Mouse (Mus musculus) adrenal gland (tissue): ENCODE data around the gene Apol11a.
"Not testable (repeated sequence)": the region's sequence is repeated elsewhere in the genome, so short reads cannot be mapped to it uniquely, and the experiment has no call there.

Experiments used
- intact Hi-C: fragments of 180-260 bp; cut with DNase I; formaldehyde crosslinking; loops from one replicate; pipeline ENCODE4 v1.15.1; 2025
- long read RNA-seq, 2 experiments: library from polyadenylated mRNA; unstranded; transcript quantifications; one replicate each; pipeline ENCODE4 v2.0.0; 2020; ENCODE audit warnings: borderline replicate concordance in 1 of 2; ENCODE audit not compliant: insufficient replicate concordance in 1 of 2

The Apol11a gene
- long read RNA-seq, experiment 1: 0 reads
- long read RNA-seq, experiment 2: 0 reads

- intact Hi-C loops: not testable (repeated sequence)
These were observed at the start of gene Apol11a for GRCm38 (mm10) chr15:77507966-77508365. TSS of gene Apol11a (plus strand) at chr15:77508271.

- intact Hi-C loops: not testable (repeated sequence)
These were observed 33.2 kb upstream of the Apol11a start for GRCm38 (mm10) chr15:77474699-77475390.

GRCm38 (mm10) chr15:77476693-77477092 lies 31.4 kb upstream of the Apol11a start, which contains the start of gene Apol10a:
TSS of gene Apol10a (plus strand) at chr15:77477047.
- intact Hi-C loops: not testable (repeated sequence)

DNA sequence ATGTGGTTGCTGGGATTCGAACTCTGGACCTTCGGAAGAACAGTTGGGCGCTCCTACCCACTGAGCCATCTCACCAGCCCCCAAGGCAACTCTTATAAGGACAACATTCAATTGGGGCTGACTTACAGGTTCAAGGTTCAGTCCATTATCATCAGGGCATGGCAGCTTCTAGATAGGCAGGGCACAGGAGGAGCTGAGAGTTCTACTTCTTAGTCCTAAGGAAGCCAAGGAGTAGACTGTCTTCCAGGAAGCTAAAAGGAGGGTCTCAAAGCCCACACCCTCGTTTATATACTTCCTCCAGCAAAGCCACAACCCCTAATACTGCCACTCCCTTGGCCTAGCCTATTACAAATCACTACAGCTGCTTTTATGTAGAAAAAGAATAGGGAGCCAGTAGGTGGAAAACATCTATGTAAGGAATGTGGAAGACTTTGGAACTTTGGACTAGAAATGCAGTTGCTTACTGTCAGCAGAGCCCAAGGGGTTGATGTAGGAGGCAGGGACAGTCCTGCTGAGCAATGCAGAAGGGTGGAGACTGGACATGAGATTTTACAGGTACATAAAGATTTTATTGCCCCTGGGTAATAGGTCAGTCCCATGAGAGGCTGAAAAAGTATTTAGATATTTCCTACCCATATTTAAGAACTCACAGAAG lies 25.8 kb upstream of the Apol11a start:
- intact Hi-C loops: no loop called here

DNA sequence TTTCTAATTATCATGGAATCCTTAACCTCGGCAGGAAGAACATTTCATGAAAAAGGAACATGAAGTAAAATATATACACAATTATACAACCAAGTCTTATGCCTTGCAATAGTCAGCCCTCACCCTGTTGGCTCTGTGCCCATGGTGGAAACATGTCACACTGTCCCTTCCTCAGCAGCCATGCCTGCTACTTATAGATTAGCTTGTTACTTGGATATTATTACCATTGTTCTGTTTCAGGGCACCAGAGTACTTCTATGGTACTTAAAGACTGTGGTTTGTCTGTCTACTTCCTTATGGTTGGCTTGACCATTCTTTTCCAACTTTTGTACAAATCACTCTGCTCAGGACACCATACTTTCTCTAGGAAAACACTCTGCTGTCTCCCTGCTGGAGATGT lies 14.9 kb upstream of the Apol11a start:
- intact Hi-C loops: not testable (repeated sequence)

DNA sequence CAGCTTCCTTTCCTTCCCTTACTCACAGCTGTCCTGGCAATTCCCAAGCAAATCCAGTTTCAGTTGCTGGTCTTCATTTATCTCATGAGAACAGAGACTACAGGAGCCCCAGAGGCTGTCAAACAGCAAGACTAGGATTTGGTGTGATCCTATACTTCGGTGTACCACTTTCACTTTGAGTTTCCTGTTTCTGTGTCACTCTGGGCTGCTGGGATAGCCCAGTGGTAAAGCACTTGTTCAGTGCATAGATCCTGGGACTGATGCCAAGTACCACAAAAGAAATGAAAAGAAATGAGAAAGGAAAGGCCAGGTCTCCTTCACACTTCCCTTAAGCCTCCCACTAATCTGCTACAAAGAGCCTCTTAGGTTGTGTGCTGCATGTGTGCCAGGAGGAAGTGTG lies 13.4 kb upstream of the Apol11a start:
- intact Hi-C loops: not testable (repeated sequence)

DNA sequence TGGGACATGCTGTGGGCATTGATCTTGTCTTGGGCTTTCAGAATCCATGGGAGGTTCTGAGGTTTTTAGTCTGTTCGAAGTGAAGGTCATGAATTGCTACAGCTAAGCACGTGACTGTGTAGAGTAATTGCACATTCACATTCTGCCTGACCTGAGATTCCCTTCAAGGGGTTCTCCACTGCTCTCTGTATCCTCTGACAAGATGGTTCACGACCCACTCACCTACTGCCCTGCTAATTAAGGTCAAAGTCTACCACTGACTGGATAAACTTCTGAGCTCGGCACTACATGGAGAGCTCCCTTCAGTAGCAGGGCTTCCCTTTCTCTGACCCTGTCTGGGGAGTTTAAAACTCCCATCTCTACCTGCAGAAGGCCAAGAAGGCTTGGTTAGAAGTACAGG lies 12.5 kb downstream of the Apol11a start:
- intact Hi-C loops: loop anchor here (5.0 kb wide), 1 partner anchor 112 kb away; no protein-coding TSS in a partner anchor

- intact Hi-C loops: loop anchor here (5.0 kb wide), 1 partner anchor 109 kb away; no protein-coding TSS in a partner anchor
These were observed 15.2 kb downstream of the Apol11a start for GRCm38 (mm10) chr15:77523186-77523843.

DNA sequence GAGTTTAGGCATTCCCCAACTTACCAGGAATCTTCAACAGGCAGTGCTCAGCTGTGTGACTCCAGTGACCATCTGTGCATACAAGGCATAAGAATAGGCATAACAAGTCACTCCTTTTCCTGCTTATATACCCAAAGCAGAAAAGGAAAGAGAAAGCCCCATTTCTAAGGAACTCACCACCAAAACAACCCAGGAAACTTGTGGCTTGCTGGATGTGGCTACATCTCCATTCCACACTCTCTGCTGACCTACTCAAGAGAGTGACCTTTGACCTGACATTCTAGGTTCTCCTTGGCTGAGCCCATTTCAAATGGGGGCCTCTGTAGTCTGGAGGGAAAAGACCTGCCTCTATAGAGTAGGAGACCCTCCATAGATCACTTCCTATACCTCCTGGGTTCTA lies 25.1 kb downstream of the Apol11a start, which contains the start of gene Apol7c:
Apol7c (minus strand) TSS at position 101 of the 400 bp plus-strand sequence.
- intact Hi-C loops: loop anchor here (10.0 kb wide), 1 partner anchor 82 kb away; no protein-coding TSS in a partner anchor

- intact Hi-C loops: loop anchor here (10.0 kb wide), 1 partner anchor 76 kb away; no protein-coding TSS in a partner anchor
These were observed 31.1 kb downstream of the Apol11a start for GRCm38 (mm10) chr15:77539221-77539620.

DNA sequence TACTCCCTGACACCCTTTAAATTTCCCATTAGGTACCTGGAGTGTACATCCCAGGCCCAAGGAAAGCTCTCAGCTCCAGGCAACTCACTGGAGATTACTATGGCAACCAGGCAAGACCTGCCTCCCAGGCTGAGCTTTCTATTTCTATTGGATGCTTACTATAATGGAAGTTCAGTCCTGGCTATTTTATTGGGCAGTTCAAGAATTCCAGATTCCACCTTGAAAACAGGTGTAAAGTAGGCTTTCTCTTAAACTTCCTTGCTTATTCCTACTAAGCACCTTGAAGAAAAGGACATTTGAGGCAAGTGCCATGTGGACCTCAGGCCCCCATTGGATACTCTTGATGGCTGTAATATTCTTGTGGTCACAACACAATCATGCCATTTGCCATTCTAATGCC lies 53.7 kb downstream of the Apol11a start, which contains the start of gene 1700025B11Rik:
1700025B11Rik (minus strand) TSS at position 101 of the 400 bp plus-strand sequence.
- intact Hi-C loops: no loop called here

DNA sequence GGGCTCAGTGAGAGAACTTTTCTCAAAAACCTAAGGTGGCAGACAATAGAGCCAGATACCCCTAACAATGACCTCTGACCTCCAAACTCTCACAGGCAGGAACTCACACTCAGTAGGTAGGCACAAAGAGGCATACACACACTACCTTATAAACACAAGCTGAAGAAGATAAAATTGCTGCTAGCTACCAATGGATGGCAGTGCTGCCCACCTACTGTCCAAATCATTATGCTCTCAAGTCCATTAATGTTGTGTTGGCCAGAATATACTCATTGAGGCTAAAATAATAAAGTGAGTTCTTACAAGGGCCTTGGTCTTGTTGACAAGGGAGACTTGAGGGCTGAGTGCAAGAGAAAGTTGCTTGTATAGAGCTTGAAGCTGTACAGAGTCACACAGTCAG lies 55.1 kb downstream of the Apol11a start:
- intact Hi-C loops: no loop called here
